Mouse (Mus musculus): ENCODE data around the gene Tmcc1. TPM values are rescaled to one million over a fixed set of nuclear protein-coding genes. Genes with fewer than 3 reads are reported as not detected.

Tmcc1 gene
- polyA plus RNA-seq, 1 experiment, result 48.7 TPM

- Histone ChIP-seq H3K4me1 (ENCODE audit: control insufficient read depth, insufficient read depth, low read length) (no peaks in the 10 kb centered on the region), H3K4me3 (ENCODE audit: insufficient read depth, low read length) (no peak overlapping the region), H3K27ac (ENCODE audit: insufficient read depth, low read length) (no peak overlapping the region)
- no peak for TF ChIP-seq POLR2A (IDR thresholded peaks at IDR 0.05; ENCODE audit: extremely low read depth, insufficient read depth, low read length)
- TF ChIP-seq CTCF (IDR thresholded peaks at IDR 0.05; ENCODE audit: extremely low read depth, insufficient read depth, low read length), result peak; percentile 99
Measured at GRCm38 (mm10) chr6:116010541-116010940, 182.7 kb downstream of the Tmcc1 start.

GRCm38 (mm10) chr6:116009426-116009825, 183.9 kb downstream of the Tmcc1 start:
- Histone ChIP-seq H3K4me3 (ENCODE audit: insufficient read depth, low read length) (no peak overlapping the region), H3K4me1 (ENCODE audit: control insufficient read depth, insufficient read depth, low read length) (no peaks in the 10 kb centered on the region), H3K27ac (ENCODE audit: insufficient read depth, low read length) (no peak overlapping the region)
- TF ChIP-seq POLR2A (IDR thresholded peaks at IDR 0.05; ENCODE audit: extremely low read depth, insufficient read depth, low read length) (no peak), CTCF (IDR thresholded peaks at IDR 0.05; ENCODE audit: extremely low read depth, insufficient read depth, low read length) (no peak)

GRCm38 (mm10) chr6:116007561-116008173, 185.6 kb downstream of the Tmcc1 start:
- Histone ChIP-seq H3K4me1 (ENCODE audit: control insufficient read depth, insufficient read depth, low read length) (no peaks in the 10 kb centered on the region), H3K27ac (ENCODE audit: insufficient read depth, low read length) (no peak overlapping the region), H3K4me3 (ENCODE audit: insufficient read depth, low read length) (no peak overlapping the region)
- peak; percentile 73 for TF ChIP-seq CTCF (IDR thresholded peaks at IDR 0.05; ENCODE audit: extremely low read depth, insufficient read depth, low read length)
- no peak for TF ChIP-seq POLR2A (IDR thresholded peaks at IDR 0.05; ENCODE audit: extremely low read depth, insufficient read depth, low read length)

- no peak overlapping the region for H3K4me3 ChIP-seq (ENCODE audit: insufficient read depth, low read length)
- peak overlapping the region; percentile 61; the same call in 1 of the 2 replicates for H3K27ac ChIP-seq (ENCODE audit: insufficient read depth, low read length)
- no peak for TF ChIP-seq POLR2A (IDR thresholded peaks at IDR 0.05; ENCODE audit: extremely low read depth, insufficient read depth, low read length)
- no peak for TF ChIP-seq CTCF (IDR thresholded peaks at IDR 0.05; ENCODE audit: extremely low read depth, insufficient read depth, low read length)
- no peaks in the 10 kb centered on the region for H3K4me1 ChIP-seq (ENCODE audit: control insufficient read depth, insufficient read depth, low read length)
Measured at GRCm38 (mm10) chr6:116006731-116007130, 186.6 kb downstream of the Tmcc1 start.

GRCm38 (mm10) chr6:116005959-116006288, 187.4 kb downstream of the Tmcc1 start:
- Histone ChIP-seq H3K4me1 (ENCODE audit: control insufficient read depth, insufficient read depth, low read length) (no peaks in the 10 kb centered on the region), H3K4me3 (ENCODE audit: insufficient read depth, low read length) (no peak overlapping the region), H3K27ac (ENCODE audit: insufficient read depth, low read length) (peak overlapping the region; percentile 61; the same call in 1 of the 2 replicates)
- TF ChIP-seq CTCF (IDR thresholded peaks at IDR 0.05; ENCODE audit: extremely low read depth, insufficient read depth, low read length) (no peak), POLR2A (IDR thresholded peaks at IDR 0.05; ENCODE audit: extremely low read depth, insufficient read depth, low read length) (no peak)

GRCm38 (mm10) chr6:116005275-116005958, 187.9 kb downstream of the Tmcc1 start:
- Histone ChIP-seq H3K4me1 (ENCODE audit: control insufficient read depth, insufficient read depth, low read length) (no peaks in the 10 kb centered on the region), H3K4me3 (ENCODE audit: insufficient read depth, low read length) (no peak overlapping the region), H3K27ac (ENCODE audit: insufficient read depth, low read length) (no peak overlapping the region)
- TF ChIP-seq POLR2A (IDR thresholded peaks at IDR 0.05; ENCODE audit: extremely low read depth, insufficient read depth, low read length), result no peak
- TF ChIP-seq CTCF (IDR thresholded peaks at IDR 0.05; ENCODE audit: extremely low read depth, insufficient read depth, low read length), result no peak

- no peak for TF ChIP-seq POLR2A (IDR thresholded peaks at IDR 0.05; ENCODE audit: extremely low read depth, insufficient read depth, low read length)
- TF ChIP-seq CTCF (IDR thresholded peaks at IDR 0.05; ENCODE audit: extremely low read depth, insufficient read depth, low read length), result no peak
Measured at GRCm38 (mm10) chr6:116004716-116005115, 188.6 kb downstream of the Tmcc1 start.

GRCm38 (mm10) chr6:116004069-116004468, 189.2 kb downstream of the Tmcc1 start:
- TF ChIP-seq POLR2A (IDR thresholded peaks at IDR 0.05; ENCODE audit: extremely low read depth, insufficient read depth, low read length) (no peak), CTCF (IDR thresholded peaks at IDR 0.05; ENCODE audit: extremely low read depth, insufficient read depth, low read length) (no peak)
- H3K4me1 ChIP-seq (ENCODE audit: control insufficient read depth, insufficient read depth, low read length), result no peaks in the 10 kb centered on the region
- no peak overlapping the region for H3K27ac ChIP-seq (ENCODE audit: insufficient read depth, low read length)
- H3K4me3 ChIP-seq (ENCODE audit: insufficient read depth, low read length), result no peak overlapping the region

More at GRCm38 (mm10) chr6:116004716-116005115, 188.6 kb downstream of the Tmcc1 start:
- H3K27ac ChIP-seq (ENCODE audit: insufficient read depth, low read length), result no peak overlapping the region
- H3K4me1 ChIP-seq (ENCODE audit: control insufficient read depth, insufficient read depth, low read length), result no peaks in the 10 kb centered on the region
- no peak overlapping the region for H3K4me3 ChIP-seq (ENCODE audit: insufficient read depth, low read length)

- TF ChIP-seq POLR2A (IDR thresholded peaks at IDR 0.05; ENCODE audit: extremely low read depth, insufficient read depth, low read length) (no peak), CTCF (IDR thresholded peaks at IDR 0.05; ENCODE audit: extremely low read depth, insufficient read depth, low read length) (no peak)
- Histone ChIP-seq H3K4me1 (ENCODE audit: control insufficient read depth, insufficient read depth, low read length) (no peaks in the 10 kb centered on the region), H3K4me3 (ENCODE audit: insufficient read depth, low read length) (no peak overlapping the region), H3K27ac (ENCODE audit: insufficient read depth, low read length) (no peak overlapping the region)
Measured at GRCm38 (mm10) chr6:116003516-116003915, 189.8 kb downstream of the Tmcc1 start.
